Mouse (Mus musculus) adrenal gland, adult 8-10 months (tissue): ENCODE data around the gene Osbpl5. TPM values are rescaled to one million over a fixed set of nuclear protein-coding genes. Genes with fewer than 3 reads are reported as not detected.
"Not testable (repeated sequence)": the region's sequence is repeated elsewhere in the genome, so short reads cannot be mapped to it uniquely, and the experiment has no call there.

ENCODE experiments used
- DNase-seq: peaks from one replicate; pipeline ENCODE4 v3.0.0; 2022
- total RNA-seq, 4 experiments: library from RNA; stranded (reverse); gene quantifications; 2 replicates each; pipeline ENCODE4 v1.2.4; 2022

The Osbpl5 gene
- total RNA-seq, 4 experiments from 2014 or later, result 39.0 to 58.1 (median 45.3) TPM

GRCm38 (mm10) chr7:143696140-143696539 lies 60.6 kb downstream of the Osbpl5 start:
- no peak for DNase-seq

GRCm38 (mm10) chr7:143694550-143694949 lies 62.2 kb downstream of the Osbpl5 start:
- no peak for DNase-seq

GRCm38 (mm10) chr7:143692746-143693510 lies 63.9 kb downstream of the Osbpl5 start:
- no peak for DNase-seq

GRCm38 (mm10) chr7:143691909-143692308 lies 64.9 kb downstream of the Osbpl5 start:
- DNase-seq, result no peak

GRCm38 (mm10) chr7:143691181-143691580 lies 65.6 kb downstream of the Osbpl5 start:
- DNase-seq, result no peak

GRCm38 (mm10) chr7:143689946-143690345 lies 66.8 kb downstream of the Osbpl5 start:
- no peak for DNase-seq

GRCm38 (mm10) chr7:143689481-143689880 lies 67.3 kb downstream of the Osbpl5 start:
- DNase-seq, result no peak

- not testable (repeated sequence) for DNase-seq
Observed at GRCm38 (mm10) chr7:143686676-143687075, 70.1 kb downstream of the Osbpl5 start.

- not testable (repeated sequence) for DNase-seq
Observed at GRCm38 (mm10) chr7:143686191-143686590, 70.6 kb downstream of the Osbpl5 start.

GRCm38 (mm10) chr7:143685359-143686067 lies 71.3 kb downstream of the Osbpl5 start, which contains the start of gene Tnfrsf23:
Tnfrsf23 (minus strand) TSS chr7:143685872.
- DNase-seq, result peak; percentile 87

GRCm38 (mm10) chr7:143684569-143684968 lies 72.2 kb downstream of the Osbpl5 start:
- not testable (repeated sequence) for DNase-seq

GRCm38 (mm10) chr7:143681566-143681965 lies 75.2 kb downstream of the Osbpl5 start:
- no peak for DNase-seq

- not testable (repeated sequence) for DNase-seq
Observed at GRCm38 (mm10) chr7:143680836-143681235, 75.9 kb downstream of the Osbpl5 start.

GRCm38 (mm10) chr7:143679650-143680049 lies 77.1 kb downstream of the Osbpl5 start:
- DNase-seq, result not testable (repeated sequence)

- no peak for DNase-seq
Observed at GRCm38 (mm10) chr7:143666427-143667311, 90.1 kb downstream of the Osbpl5 start.

GRCm38 (mm10) chr7:143663470-143663869 lies 93.3 kb downstream of the Osbpl5 start:
- DNase-seq, result no peak

GRCm38 (mm10) chr7:143660797-143661196 lies 96.0 kb downstream of the Osbpl5 start:
- no peak for DNase-seq

GRCm38 (mm10) chr7:143649769-143650346 lies 106.9 kb downstream of the Osbpl5 start:
- DNase-seq, result not testable (repeated sequence)

- DNase-seq, result peak; percentile 82
Observed at GRCm38 (mm10) chr7:143649034-143649768, 107.6 kb downstream of the Osbpl5 start, which contains the start of gene Tnfrsf22. Tnfrsf22 (minus strand) TSS chr7:143649661.

GRCm38 (mm10) chr7:143643949-143644348 lies 112.8 kb downstream of the Osbpl5 start:
- DNase-seq, result not testable (repeated sequence)
